Mouse (Mus musculus): ENCODE measurements around the gene Mmp24. TPM values are rescaled to one million over a fixed set of nuclear protein-coding genes. Genes with fewer than 3 reads are reported as not detected.

Gene Mmp24
- total RNA-seq, 1 experiment from 2014 or later: 0.32 TPM

- no peak for ATAC-seq (replicated peaks; ENCODE audit: low read depth, poor library complexity, severe bottlenecking)
Observed at GRCm38 (mm10) chr2:155774261-155774926, 748 bp upstream of the Mmp24 start.

- peak; percentile 93 for ATAC-seq (replicated peaks; ENCODE audit: low read depth, poor library complexity, severe bottlenecking)
Observed at GRCm38 (mm10) chr2:155775685-155776263, 632 bp downstream of the Mmp24 start.

- ATAC-seq (replicated peaks; ENCODE audit: low read depth, poor library complexity, severe bottlenecking): no peak
Observed at GRCm38 (mm10) chr2:155776824-155777687, 1.9 kb downstream of the Mmp24 start.

- ATAC-seq (replicated peaks; ENCODE audit: low read depth, poor library complexity, severe bottlenecking): no peak
Observed at GRCm38 (mm10) chr2:155777688-155777985, 2.5 kb downstream of the Mmp24 start.

- ATAC-seq (replicated peaks; ENCODE audit: low read depth, poor library complexity, severe bottlenecking): no peak
Observed at GRCm38 (mm10) chr2:155778004-155778403, 2.9 kb downstream of the Mmp24 start.

GRCm38 (mm10) chr2:155779066-155779465 is 3.9 kb downstream of the Mmp24 start:
- ATAC-seq (replicated peaks; ENCODE audit: low read depth, poor library complexity, severe bottlenecking): no peak

GRCm38 (mm10) chr2:155779506-155779905 is 4.4 kb downstream of the Mmp24 start:
- no peak for ATAC-seq (replicated peaks; ENCODE audit: low read depth, poor library complexity, severe bottlenecking)

- no peak for ATAC-seq (replicated peaks; ENCODE audit: low read depth, poor library complexity, severe bottlenecking)
Observed at GRCm38 (mm10) chr2:155784534-155784933, 9.4 kb downstream of the Mmp24 start.

GRCm38 (mm10) chr2:155786905-155787304 is 11.8 kb downstream of the Mmp24 start:
- ATAC-seq (replicated peaks; ENCODE audit: low read depth, poor library complexity, severe bottlenecking): peak; percentile 65; the same call in 1 of the 2 replicates

GRCm38 (mm10) chr2:155787949-155788931 is 13.1 kb downstream of the Mmp24 start:
- ATAC-seq (replicated peaks; ENCODE audit: low read depth, poor library complexity, severe bottlenecking): no peak

- ATAC-seq (replicated peaks; ENCODE audit: low read depth, poor library complexity, severe bottlenecking): 0 out of 2 replicates have a peak, but pooled peaks have one; percentile 15
Observed at GRCm38 (mm10) chr2:155792899-155793298, 17.8 kb downstream of the Mmp24 start.

GRCm38 (mm10) chr2:155794674-155795445 is 19.7 kb downstream of the Mmp24 start:
- no peak for ATAC-seq (replicated peaks; ENCODE audit: low read depth, poor library complexity, severe bottlenecking)

GRCm38 (mm10) chr2:155798613-155799012 is 23.5 kb downstream of the Mmp24 start:
- ATAC-seq (replicated peaks; ENCODE audit: low read depth, poor library complexity, severe bottlenecking): no peak

- ATAC-seq (replicated peaks; ENCODE audit: low read depth, poor library complexity, severe bottlenecking): no peak
Observed at GRCm38 (mm10) chr2:155802761-155803160, 27.6 kb downstream of the Mmp24 start.

GRCm38 (mm10) chr2:155804053-155804452 is 28.9 kb downstream of the Mmp24 start:
- ATAC-seq (replicated peaks; ENCODE audit: low read depth, poor library complexity, severe bottlenecking): no peak

- no peak for ATAC-seq (replicated peaks; ENCODE audit: low read depth, poor library complexity, severe bottlenecking)
Observed at GRCm38 (mm10) chr2:155805231-155805924, 30.2 kb downstream of the Mmp24 start.

GRCm38 (mm10) chr2:155805925-155806255 is 30.7 kb downstream of the Mmp24 start:
- ATAC-seq (replicated peaks; ENCODE audit: low read depth, poor library complexity, severe bottlenecking): no peak

- ATAC-seq (replicated peaks; ENCODE audit: low read depth, poor library complexity, severe bottlenecking): no peak
Observed at GRCm38 (mm10) chr2:155806548-155806947, 31.4 kb downstream of the Mmp24 start.

- no peak for ATAC-seq (replicated peaks; ENCODE audit: low read depth, poor library complexity, severe bottlenecking)
Observed at GRCm38 (mm10) chr2:155807408-155807807, 32.3 kb downstream of the Mmp24 start.
